Mouse (Mus musculus) bone marrow, adult 2 months (tissue): ENCODE data around the gene Lrp10.

ENCODE experiments used
- CTCF ChIP-seq: fragments of 200-500 bp; IDR thresholded peaks from 2 replicates; pipeline ENCODE4 v1.5.1; 2011; ENCODE audit warnings: low read length, control low read depth; ENCODE audit not compliant: control insufficient read depth, insufficient read depth
- POLR2A ChIP-seq: fragments of 200-500 bp; IDR thresholded peaks from 2 replicates; pipeline ENCODE4 v1.6.1; 2011; ENCODE audit warnings: low read depth, mild to moderate bottlenecking, control low read depth, low read length, borderline replicate concordance; ENCODE audit not compliant: control insufficient read depth

DNA sequence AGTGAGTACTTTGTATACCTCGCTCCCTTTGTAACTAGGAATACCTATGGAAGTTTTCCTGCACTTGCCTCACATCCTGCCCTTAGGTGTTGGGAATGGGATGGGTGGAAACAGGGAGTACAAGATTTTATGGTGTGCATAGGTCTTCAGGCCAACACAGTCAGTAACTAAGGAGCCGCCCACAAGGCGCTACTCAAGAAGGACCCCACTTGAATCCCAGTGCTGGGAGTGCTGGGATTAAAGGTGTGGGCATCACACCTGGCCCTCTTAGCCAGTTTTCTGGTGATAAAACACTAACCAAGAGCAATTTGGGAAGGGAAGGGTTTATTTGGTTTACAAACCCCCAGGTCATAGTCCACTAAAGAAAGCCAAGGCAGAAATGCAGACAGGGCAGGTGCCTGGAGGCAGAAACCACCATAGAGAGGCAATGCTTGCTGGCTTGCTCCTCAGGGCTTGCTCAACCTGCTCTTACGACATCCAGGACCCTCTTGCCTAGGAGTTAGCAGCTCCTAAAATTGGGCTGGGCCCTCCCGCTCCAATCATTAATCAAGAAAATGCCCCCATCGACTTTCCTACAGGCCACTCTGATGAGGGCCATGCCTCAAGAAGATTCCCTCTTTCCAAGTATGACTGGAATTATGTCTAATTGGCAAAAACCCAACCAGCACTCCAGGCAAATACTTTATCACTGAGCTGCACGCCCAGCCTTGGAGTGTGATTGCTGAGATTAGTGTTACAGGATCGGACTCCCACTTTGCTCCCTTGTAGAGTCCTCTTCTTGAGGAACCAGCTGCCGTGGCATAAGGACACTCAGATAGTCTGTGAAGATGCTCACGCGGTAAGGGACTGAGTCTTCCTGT lies 9.0 kb upstream of the Lrp10 start:
- TF ChIP-seq POLR2A (no peak), CTCF (no peak)
